Mouse (Mus musculus): ENCODE data around the gene Ssbp3. TPM values are rescaled to one million over a fixed set of nuclear protein-coding genes. Genes with fewer than 3 reads are reported as not detected.

Gene Ssbp3
- polyA plus RNA-seq, 1 experiment from 2014 or later: 81.5 TPM

DNA sequence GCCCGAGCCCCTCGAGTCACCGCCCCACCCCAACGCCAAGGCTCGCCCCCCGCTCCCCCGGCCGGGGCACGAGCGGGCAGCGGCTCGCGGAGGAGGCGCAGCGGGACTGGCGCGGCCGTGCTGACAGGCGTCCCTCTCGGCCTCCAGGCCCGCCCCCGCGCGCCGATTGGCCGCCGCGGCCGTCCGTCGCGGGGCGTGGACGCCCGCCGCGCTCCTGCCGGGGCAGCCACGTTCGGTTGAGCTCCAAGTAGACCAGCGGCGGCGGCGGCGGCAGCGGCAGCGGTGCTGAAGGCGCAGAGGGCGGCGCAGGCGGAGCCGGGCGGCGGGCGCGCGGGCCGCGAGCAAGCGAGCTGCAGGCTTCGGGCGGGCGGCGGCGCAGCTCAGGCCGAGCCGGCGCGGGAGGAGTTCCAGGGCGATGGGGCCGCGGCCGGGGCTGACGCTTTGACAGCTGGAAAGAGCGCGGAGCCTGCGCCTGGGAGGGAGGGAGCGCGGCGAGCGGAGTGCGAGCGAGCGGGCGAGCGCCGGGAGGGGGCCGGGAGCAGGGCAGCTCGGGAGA lies 823 bp downstream of the Ssbp3 start:
- H3K36me3 ChIP-seq (ENCODE audit: control insufficient read depth, insufficient read depth, low read length): peaks cover 25% of the 10 kb centered on the region
- peak overlapping the region; percentile 94 for H3K4me2 ChIP-seq (replicated peaks; ENCODE audit: low read depth, low read length)
- peak overlapping the region; percentile 92 for H3K4me3 ChIP-seq (ENCODE audit: low read length)
- no peaks in the 10 kb centered on the region for H3K9me3 ChIP-seq (ENCODE audit: control insufficient read depth, low read length)
- peak overlapping the region; percentile 99 for H3K9ac ChIP-seq (ENCODE audit: low read depth, low read length)
- H3K27ac ChIP-seq (ENCODE audit: low read depth, low read length): peak overlapping the region; percentile 99
- no peaks in the 10 kb centered on the region for H3K27me3 ChIP-seq (ENCODE audit: control insufficient read depth, insufficient read depth, low read length)
- WGBS: under 1% methylated on average over 81 of the region's 89 CpGs
- H3K4me1 ChIP-seq (ENCODE audit: control insufficient read depth, insufficient read depth, low read length): peaks cover 54% of the 10 kb centered on the region
- peak; percentile 74 for ATAC-seq (ENCODE audit: low FRiP score, low TSS enrichment)

DNA sequence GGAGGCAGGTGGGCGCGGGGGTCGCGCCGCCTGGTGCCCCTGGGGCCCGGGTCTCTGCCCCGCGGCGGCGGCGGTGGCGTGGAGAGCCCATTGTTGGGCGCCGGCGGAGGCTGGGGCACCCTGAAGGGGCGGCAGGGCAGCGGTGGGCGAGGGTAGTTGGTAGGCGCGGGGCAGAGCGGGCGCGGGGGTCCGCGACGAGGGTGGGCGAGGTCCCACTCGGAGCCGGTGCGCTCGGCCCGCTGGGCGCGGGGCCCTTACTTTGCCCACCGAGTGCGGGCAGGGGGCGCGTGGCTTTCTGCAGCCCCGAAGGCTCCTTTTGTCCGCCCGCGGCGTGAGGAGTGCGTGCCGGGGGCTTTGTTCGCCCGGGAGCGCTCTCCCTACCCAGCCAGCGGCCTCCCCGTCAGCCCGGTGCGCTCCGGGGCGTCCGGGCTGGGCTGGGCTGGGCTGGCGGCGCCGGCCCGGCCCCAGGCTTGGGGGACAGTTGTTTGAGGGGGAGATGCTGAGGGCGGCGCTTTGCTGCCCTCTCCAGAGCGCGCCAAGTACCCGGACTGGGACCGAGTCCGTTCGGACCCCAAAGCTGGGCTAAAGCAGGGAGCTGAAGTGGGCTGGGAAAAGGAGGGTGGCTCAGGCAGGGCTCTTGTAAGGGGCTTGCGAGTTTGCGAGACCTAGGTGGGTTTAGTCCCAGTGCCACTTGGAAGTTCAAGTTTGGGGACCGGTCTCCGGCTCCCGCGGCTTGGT lies 1.6 kb downstream of the Ssbp3 start:
- no peak for ATAC-seq (ENCODE audit: low FRiP score, low TSS enrichment)
- H3K27ac ChIP-seq (ENCODE audit: low read depth, low read length): peak overlapping the region; percentile 99
- H3K9ac ChIP-seq (ENCODE audit: low read depth, low read length): peak overlapping the region; percentile 99
- H3K4me1 ChIP-seq (ENCODE audit: control insufficient read depth, insufficient read depth, low read length): peaks cover 54% of the 10 kb centered on the region
- H3K36me3 ChIP-seq (ENCODE audit: control insufficient read depth, insufficient read depth, low read length): peaks cover 33% of the 10 kb centered on the region
- no peaks in the 10 kb centered on the region for H3K27me3 ChIP-seq (ENCODE audit: control insufficient read depth, insufficient read depth, low read length)
- H3K4me2 ChIP-seq (replicated peaks; ENCODE audit: low read depth, low read length): peak overlapping the region; percentile 94
- WGBS: 0% methylated on average over 41 of the region's 73 CpGs
- no peaks in the 10 kb centered on the region for H3K9me3 ChIP-seq (ENCODE audit: control insufficient read depth, low read length)
- H3K4me3 ChIP-seq (ENCODE audit: low read length): peak overlapping the region; percentile 92

DNA sequence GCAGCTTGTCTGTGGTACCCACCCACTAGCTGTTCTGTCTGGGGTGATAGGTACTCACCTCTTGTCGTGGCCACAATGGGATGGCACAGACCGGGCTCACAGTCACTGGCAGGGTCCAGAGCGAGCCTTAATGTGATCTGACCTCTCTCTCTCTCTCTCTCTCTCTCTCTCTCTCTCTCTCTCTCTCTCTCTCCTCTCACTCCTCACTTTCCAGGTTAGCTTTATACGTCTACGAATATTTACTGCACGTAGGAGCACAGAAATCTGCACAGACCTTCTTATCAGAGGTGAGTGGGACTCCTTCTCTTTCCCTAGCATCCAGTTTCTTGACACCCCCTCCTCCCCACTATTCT lies 2.2 kb downstream of the Ssbp3 start:
- Histone ChIP-seq H3K9ac (ENCODE audit: low read depth, low read length) (peak overlapping the region; percentile 99), H3K36me3 (ENCODE audit: control insufficient read depth, insufficient read depth, low read length) (peaks cover 38% of the 10 kb centered on the region), H3K4me3 (ENCODE audit: low read length) (peak overlapping the region; percentile 92), H3K4me2 (replicated peaks; ENCODE audit: low read depth, low read length) (peak overlapping the region; percentile 94), H3K27me3 (ENCODE audit: control insufficient read depth, insufficient read depth, low read length) (no peaks in the 10 kb centered on the region), H3K4me1 (ENCODE audit: control insufficient read depth, insufficient read depth, low read length) (peaks cover 49% of the 10 kb centered on the region), H3K9me3 (ENCODE audit: control insufficient read depth, low read length) (no peaks in the 10 kb centered on the region), H3K27ac (ENCODE audit: low read depth, low read length) (no peak overlapping the region)
- ATAC-seq (ENCODE audit: low FRiP score, low TSS enrichment): no peak
- 1% methylated on average over 6 of the region's 6 CpGs for WGBS

DNA sequence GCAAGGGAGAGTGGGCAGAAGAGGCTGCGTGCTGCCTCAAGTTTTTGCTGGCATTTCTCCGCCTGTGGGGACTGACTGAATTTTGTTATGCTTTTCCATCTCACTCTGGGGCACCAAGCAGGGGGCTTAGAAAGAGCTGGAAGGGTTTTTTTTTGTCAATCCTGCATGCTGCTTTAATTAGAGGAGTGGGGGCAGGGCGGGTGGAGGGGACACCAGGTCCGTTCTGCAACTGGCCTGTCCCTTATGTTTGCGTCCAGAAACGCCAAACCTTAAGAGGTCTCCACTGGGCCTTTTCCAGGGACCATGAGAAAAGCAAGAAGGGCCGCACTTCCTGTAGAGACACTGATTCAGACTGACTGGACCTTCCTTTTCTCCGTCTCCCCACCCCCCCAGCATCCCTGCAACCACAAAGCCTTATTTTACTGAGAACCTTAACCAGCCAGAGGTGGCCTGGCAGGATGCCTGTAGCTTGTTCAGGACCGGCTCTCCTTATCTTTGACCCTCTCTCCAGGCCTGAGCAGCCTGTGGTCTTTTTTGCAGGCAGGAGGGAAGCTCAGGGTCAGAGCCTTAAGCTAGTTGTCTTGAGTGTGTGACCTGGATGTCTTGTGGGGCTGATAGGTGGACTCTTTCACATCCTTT lies 3.0 kb downstream of the Ssbp3 start:
- Histone ChIP-seq H3K36me3 (ENCODE audit: control insufficient read depth, insufficient read depth, low read length) (peaks cover 46% of the 10 kb centered on the region), H3K27ac (ENCODE audit: low read depth, low read length) (no peak overlapping the region), H3K9ac (ENCODE audit: low read depth, low read length) (peak overlapping the region; percentile 99), H3K4me2 (replicated peaks; ENCODE audit: low read depth, low read length) (peak overlapping the region; percentile 94), H3K9me3 (ENCODE audit: control insufficient read depth, low read length) (no peaks in the 10 kb centered on the region), H3K4me3 (ENCODE audit: low read length) (peak overlapping the region; percentile 92), H3K4me1 (ENCODE audit: control insufficient read depth, insufficient read depth, low read length) (peaks cover 40% of the 10 kb centered on the region), H3K27me3 (ENCODE audit: control insufficient read depth, insufficient read depth, low read length) (no peaks in the 10 kb centered on the region)
- 29% methylated on average over 9 of the region's 9 CpGs for WGBS
- ATAC-seq (ENCODE audit: low FRiP score, low TSS enrichment): no peak

DNA sequence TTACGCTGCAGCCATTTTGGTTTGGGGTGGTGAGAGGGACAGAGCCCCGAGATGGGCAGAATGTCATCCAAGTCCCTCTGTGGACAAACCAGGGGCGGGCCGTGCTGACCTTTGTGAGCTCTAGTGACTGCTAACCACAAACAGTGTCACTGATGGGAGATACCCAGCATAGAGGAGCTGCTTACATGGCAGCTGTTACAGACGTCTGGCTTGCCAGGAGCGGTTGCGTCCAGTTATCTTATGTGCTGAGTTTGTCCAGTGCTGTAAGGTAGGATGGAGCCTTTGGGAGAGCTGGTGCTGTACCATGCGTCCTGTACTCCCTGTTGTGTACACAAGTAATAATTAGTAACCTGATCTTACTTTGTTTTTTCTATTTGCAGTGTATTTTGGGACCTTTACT lies 4.8 kb downstream of the Ssbp3 start:
- Histone ChIP-seq H3K27me3 (ENCODE audit: control insufficient read depth, insufficient read depth, low read length) (no peaks in the 10 kb centered on the region), H3K36me3 (ENCODE audit: control insufficient read depth, insufficient read depth, low read length) (peaks cover 61% of the 10 kb centered on the region), H3K4me3 (ENCODE audit: low read length) (no peak overlapping the region), H3K9me3 (ENCODE audit: control insufficient read depth, low read length) (no peaks in the 10 kb centered on the region), H3K9ac (ENCODE audit: low read depth, low read length) (no peak overlapping the region), H3K27ac (ENCODE audit: low read depth, low read length) (no peak overlapping the region), H3K4me1 (ENCODE audit: control insufficient read depth, insufficient read depth, low read length) (peaks cover 25% of the 10 kb centered on the region), H3K4me2 (replicated peaks; ENCODE audit: low read depth, low read length) (no peak overlapping the region)
- no peak for ATAC-seq (ENCODE audit: low FRiP score, low TSS enrichment)
- 74% methylated on average over 8 of the region's 8 CpGs for WGBS

DNA sequence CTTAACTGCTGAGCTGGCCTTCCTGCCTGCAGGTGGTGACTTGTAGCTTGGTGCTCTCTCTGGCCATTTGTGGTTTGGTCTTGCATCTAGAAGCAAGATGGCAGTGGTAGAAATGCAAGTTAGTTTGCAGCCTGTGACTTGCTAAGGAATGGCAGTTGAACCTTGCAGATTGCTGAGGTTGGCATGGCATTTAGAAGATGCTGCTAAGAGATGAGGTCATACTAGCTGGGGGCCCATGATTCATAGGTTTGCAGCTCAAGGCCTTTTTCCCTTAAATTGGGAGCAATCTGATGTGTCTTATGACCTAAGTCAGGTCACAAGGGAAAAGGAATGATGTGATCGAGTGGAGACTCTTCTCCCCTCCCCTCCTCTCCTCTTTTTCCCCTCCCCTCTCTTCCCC lies 7.8 kb downstream of the Ssbp3 start:
- Histone ChIP-seq H3K27ac (ENCODE audit: low read depth, low read length) (no peak overlapping the region), H3K27me3 (ENCODE audit: control insufficient read depth, insufficient read depth, low read length) (no peaks in the 10 kb centered on the region), H3K9me3 (ENCODE audit: control insufficient read depth, low read length) (no peaks in the 10 kb centered on the region), H3K4me3 (ENCODE audit: low read length) (no peak overlapping the region), H3K36me3 (ENCODE audit: control insufficient read depth, insufficient read depth, low read length) (peaks cover 87% of the 10 kb centered on the region), H3K4me1 (ENCODE audit: control insufficient read depth, insufficient read depth, low read length) (peaks cover 28% of the 10 kb centered on the region), H3K4me2 (replicated peaks; ENCODE audit: low read depth, low read length) (no peak overlapping the region), H3K9ac (ENCODE audit: low read depth, low read length) (no peak overlapping the region)
- no peak for ATAC-seq (ENCODE audit: low FRiP score, low TSS enrichment)
- 75% methylated on average over 1 of the region's 1 CpGs for WGBS

DNA sequence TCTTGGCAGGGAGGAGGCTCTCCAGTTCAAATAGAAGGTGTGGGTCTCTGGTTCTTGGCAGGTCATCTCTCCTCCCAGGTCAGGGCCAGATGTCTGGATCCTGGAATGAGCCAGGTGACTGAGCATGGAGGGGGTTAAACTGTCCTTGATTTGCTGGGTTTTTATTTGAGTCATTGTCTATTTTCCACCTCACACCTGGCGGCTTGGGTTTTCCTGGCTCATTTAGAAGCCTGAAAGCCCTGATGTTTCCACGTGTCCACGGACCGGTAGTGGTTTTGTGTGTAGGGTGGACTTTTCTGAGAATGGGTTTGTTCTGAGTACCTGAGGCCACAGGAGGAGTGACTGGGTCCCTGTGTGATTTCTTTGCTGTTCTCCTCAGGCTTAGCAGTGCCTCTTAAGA lies 9.6 kb downstream of the Ssbp3 start:
- Histone ChIP-seq H3K4me3 (ENCODE audit: low read length) (no peak overlapping the region), H3K4me1 (ENCODE audit: control insufficient read depth, insufficient read depth, low read length) (peaks cover 10% of the 10 kb centered on the region; the same call in 1 of the 2 replicates)
- WGBS: 96% methylated on average over 4 of the region's 4 CpGs

DNA sequence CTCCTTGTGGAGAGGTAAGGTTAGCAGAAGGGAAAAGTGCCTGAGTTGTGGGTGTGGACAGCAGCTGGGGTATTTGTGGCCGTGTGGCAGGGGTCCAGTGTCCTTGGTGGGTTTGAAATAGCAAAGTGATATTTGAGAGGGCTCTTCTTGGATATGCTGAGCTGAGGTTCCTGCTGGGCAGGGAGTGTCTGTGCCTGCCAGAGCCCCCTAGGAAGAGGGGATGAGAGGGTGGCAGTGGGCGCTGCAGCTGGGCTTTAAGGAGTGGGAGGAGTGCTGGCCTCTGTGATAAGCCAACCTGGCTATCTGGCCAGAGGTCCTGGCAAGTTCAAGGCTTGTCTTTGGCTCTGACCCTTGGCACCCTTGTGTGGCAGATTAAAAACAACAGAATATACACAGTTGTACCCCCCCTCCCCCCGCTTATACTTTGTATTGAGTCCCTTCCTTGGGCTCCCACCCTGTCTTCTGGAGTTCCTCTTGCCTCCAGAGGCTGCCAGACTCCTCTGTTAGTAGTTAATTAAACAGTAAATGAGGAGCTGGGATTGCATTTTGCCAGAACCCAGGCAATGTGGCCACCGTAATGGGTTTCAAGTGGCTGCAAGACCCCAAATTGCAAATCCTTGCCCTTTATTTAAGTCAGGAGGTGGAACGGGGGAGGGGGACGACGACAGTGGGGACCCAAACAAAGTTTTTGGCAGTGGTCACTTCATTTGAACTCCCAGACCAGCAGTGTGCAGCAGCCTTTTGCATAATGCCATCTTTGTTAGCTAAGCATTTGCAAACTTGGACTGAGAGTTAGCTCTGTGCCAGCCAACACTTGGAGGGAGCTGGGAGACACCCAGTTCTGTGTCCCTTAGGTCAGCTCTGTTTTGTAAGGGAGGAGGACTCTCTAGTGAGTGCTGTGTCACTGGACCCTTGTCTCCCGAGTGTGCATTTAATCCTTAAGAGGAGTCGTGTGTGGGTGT lies 11.2 kb downstream of the Ssbp3 start:
- H3K4me3 ChIP-seq (ENCODE audit: low read length): no peak overlapping the region
- no peaks in the 10 kb centered on the region for H3K9me3 ChIP-seq (ENCODE audit: control insufficient read depth, low read length)
- H3K27me3 ChIP-seq (ENCODE audit: control insufficient read depth, insufficient read depth, low read length): no peaks in the 10 kb centered on the region
- 68% methylated on average over 9 of the region's 9 CpGs for WGBS
- H3K4me1 ChIP-seq (ENCODE audit: control insufficient read depth, insufficient read depth, low read length): peaks cover 10% of the 10 kb centered on the region; the same call in 1 of the 2 replicates
- no peak overlapping the region for H3K9ac ChIP-seq (ENCODE audit: low read depth, low read length)
- peaks cover 92% of the 10 kb centered on the region for H3K36me3 ChIP-seq (ENCODE audit: control insufficient read depth, insufficient read depth, low read length)
- no peak overlapping the region for H3K4me2 ChIP-seq (replicated peaks; ENCODE audit: low read depth, low read length)
- ATAC-seq (ENCODE audit: low FRiP score, low TSS enrichment): peak; percentile 53; the same call in 1 of the 2 replicates
- H3K27ac ChIP-seq (ENCODE audit: low read depth, low read length): no peak overlapping the region

More for the DNA sequence above, 9.6 kb downstream of the Ssbp3 start:
- Histone ChIP-seq H3K27ac (ENCODE audit: low read depth, low read length) (no peak overlapping the region), H3K36me3 (ENCODE audit: control insufficient read depth, insufficient read depth, low read length) (peaks cover 92% of the 10 kb centered on the region), H3K4me2 (replicated peaks; ENCODE audit: low read depth, low read length) (no peak overlapping the region), H3K9me3 (ENCODE audit: control insufficient read depth, low read length) (no peaks in the 10 kb centered on the region), H3K9ac (ENCODE audit: low read depth, low read length) (no peak overlapping the region), H3K27me3 (ENCODE audit: control insufficient read depth, insufficient read depth, low read length) (no peaks in the 10 kb centered on the region)
- ATAC-seq (ENCODE audit: low FRiP score, low TSS enrichment): no peak
